Mouse (Mus musculus) layer of hippocampus, adult 9-10 months (tissue): ENCODE results near the gene Nkx2-3.

ENCODE experiments used
- DNase-seq: peaks from one replicate; pipeline ENCODE4 v3.0.0; 2022; ENCODE audit warnings: low spot score

The Nkx2-3 gene

GRCm38 (mm10) chr19:43618505-43619030 lies 6.4 kb downstream of the Nkx2-3 start:
- no peak for DNase-seq

GRCm38 (mm10) chr19:43619916-43620479 lies 7.9 kb downstream of the Nkx2-3 start:
- no peak for DNase-seq

- no peak for DNase-seq
These were observed 11.8 kb downstream of the Nkx2-3 start for GRCm38 (mm10) chr19:43623913-43624312.

GRCm38 (mm10) chr19:43626160-43626559 lies 14.0 kb downstream of the Nkx2-3 start:
- no peak for DNase-seq

- no peak for DNase-seq
These were observed 15.2 kb downstream of the Nkx2-3 start for GRCm38 (mm10) chr19:43627345-43627744.

- no peak for DNase-seq
These were observed 17.0 kb downstream of the Nkx2-3 start for GRCm38 (mm10) chr19:43629088-43629487.

GRCm38 (mm10) chr19:43630466-43631251 lies 18.5 kb downstream of the Nkx2-3 start:
- DNase-seq: peak; percentile 67

- DNase-seq: no peak
These were observed 29.7 kb downstream of the Nkx2-3 start for GRCm38 (mm10) chr19:43641833-43642232.

GRCm38 (mm10) chr19:43642843-43643242 lies 30.7 kb downstream of the Nkx2-3 start:
- no peak for DNase-seq

- DNase-seq: no peak
These were observed 33.4 kb downstream of the Nkx2-3 start for GRCm38 (mm10) chr19:43645508-43645907.

GRCm38 (mm10) chr19:43646852-43647251 lies 34.7 kb downstream of the Nkx2-3 start:
- DNase-seq: no peak

GRCm38 (mm10) chr19:43647261-43647660 lies 35.1 kb downstream of the Nkx2-3 start:
- DNase-seq: no peak

GRCm38 (mm10) chr19:43648343-43648742 lies 36.2 kb downstream of the Nkx2-3 start:
- DNase-seq: no peak

- DNase-seq: no peak
These were observed 39.2 kb downstream of the Nkx2-3 start for GRCm38 (mm10) chr19:43651241-43651785.

- no peak for DNase-seq
These were observed 43.8 kb downstream of the Nkx2-3 start for GRCm38 (mm10) chr19:43655735-43656492.

- DNase-seq: no peak
These were observed 47.5 kb downstream of the Nkx2-3 start for GRCm38 (mm10) chr19:43659632-43660031.

- no peak for DNase-seq
These were observed 48.6 kb downstream of the Nkx2-3 start for GRCm38 (mm10) chr19:43660774-43661173.

GRCm38 (mm10) chr19:43662176-43662967 lies 50.2 kb downstream of the Nkx2-3 start:
- no peak for DNase-seq

- no peak for DNase-seq
These were observed 51.3 kb downstream of the Nkx2-3 start for GRCm38 (mm10) chr19:43663471-43663870.
